Mouse (Mus musculus) MEL (cell line): ENCODE results near the gene Plpp6. TPM values are rescaled to one million over a fixed set of nuclear protein-coding genes. Genes with fewer than 3 reads are reported as not detected.

Experiments used
- DNase-seq: peaks from one replicate; pipeline ENCODE4 v3.0.0; 2011; ENCODE audit warnings: low read depth, low spot score
- H3K27ac ChIP-seq: 2 replicates; pipeline ENCODE4 v1.5.1; 2012; ENCODE audit warnings: low read depth, mild to moderate bottlenecking, control low read depth, low read length, moderate library complexity; ENCODE audit not compliant: control insufficient read depth
- H3K27me3 ChIP-seq, 2 experiments: fragments of 150-350 bp in 1 of 2; sonication (generic) in 1 of 2; 2 replicates each; pipeline ENCODE4 v1.6.1; 2012; ENCODE audit warnings: low read length in 2 of 2, mild to moderate bottlenecking in 2 of 2, improper control_type of control experiment in 1 of 2, moderate library complexity in 1 of 2; ENCODE audit not compliant: insufficient read depth in 2 of 2, control insufficient read depth in 1 of 2
- H3K36me3 ChIP-seq, 2 experiments: 2 replicates each; pipeline ENCODE4 v1.6.1; 2012 to 2014; ENCODE audit warnings: low read length in 2 of 2, improper control_type of control experiment in 1 of 2, inconsistent platforms in 1 of 2, mild to moderate bottlenecking in 1 of 2; ENCODE audit not compliant: insufficient read depth in 2 of 2, control insufficient read depth in 1 of 2
- H3K4me1 ChIP-seq, 2 experiments: fragments of 150-350 bp in 1 of 2; sonication (generic) in 1 of 2; 2 replicates each; pipeline ENCODE4 v1.6.1; 2012; ENCODE audit warnings: low read length in 2 of 2, improper control_type of control experiment in 1 of 2, mild to moderate bottlenecking in 1 of 2; ENCODE audit not compliant: insufficient read depth in 2 of 2, control insufficient read depth in 1 of 2
- H3K4me3 ChIP-seq, 2 experiments: fragments of 150-350 bp in 1 of 2; sonication (generic) in 1 of 2; 2 replicates each; pipeline ENCODE4 v1.5.1; 2012; ENCODE audit warnings: low read depth in 2 of 2, low read length in 2 of 2, mild to moderate bottlenecking in 2 of 2, moderate library complexity in 2 of 2, control low read depth in 1 of 2, improper control_type of control experiment in 1 of 2; ENCODE audit not compliant: control insufficient read depth in 1 of 2, insufficient read depth in 1 of 2
- H3K79me2 ChIP-seq: 2 replicates; pipeline ENCODE4 v1.6.1; 2012; ENCODE audit warnings: mild to moderate bottlenecking, low read length, moderate library complexity; ENCODE audit not compliant: control insufficient read depth, poor library complexity, insufficient read depth
- H3K9ac ChIP-seq: 2 replicates; pipeline ENCODE4 v1.6.1; 2012; ENCODE audit warnings: low read depth, mild to moderate bottlenecking, control low read depth, low read length, moderate library complexity; ENCODE audit not compliant: control insufficient read depth, poor library complexity, severe bottlenecking
- H3K9me3 ChIP-seq: fragments of 150-350 bp; sonication (generic); replicated peaks from 2 replicates; pipeline ENCODE4 v1.6.1; 2012; ENCODE audit warnings: mild to moderate bottlenecking, low read length, improper control_type of control experiment, moderate library complexity; ENCODE audit not compliant: insufficient read depth
- BHLHE40 ChIP-seq: IDR thresholded peaks from 2 replicates; pipeline ENCODE4 v1.6.1; 2012; ENCODE audit warnings: low read depth, mild to moderate bottlenecking, inconsistent platforms, low read length, improper control_type of control experiment, borderline replicate concordance
- CHD2 ChIP-seq: IDR thresholded peaks from 2 replicates; pipeline ENCODE4 v1.6.1; 2011; ENCODE audit warnings: low read length, improper control_type of control experiment
- E2F4 ChIP-seq: IDR thresholded peaks from 2 replicates; pipeline ENCODE4 v1.6.1; 2011; ENCODE audit warnings: low read depth, low read length, improper control_type of control experiment, borderline replicate concordance
- ELF1 ChIP-seq: IDR thresholded peaks from 2 replicates; pipeline ENCODE4 v1.6.1; 2014; ENCODE audit warnings: low read depth, mild to moderate bottlenecking, inconsistent platforms, low read length, improper control_type of control experiment, moderate library complexity
- GABPA ChIP-seq: IDR thresholded peaks from 2 replicates; pipeline ENCODE4 v1.6.1; 2012; ENCODE audit warnings: low read depth, mild to moderate bottlenecking, inconsistent platforms, low read length, improper control_type of control experiment, moderate library complexity
- GATA1 ChIP-seq: IDR thresholded peaks from 2 replicates; pipeline ENCODE4 v1.6.1; 2011; ENCODE audit warnings: low read depth, low read length, improper control_type of control experiment
- HCFC1 ChIP-seq: IDR thresholded peaks from 2 replicates; pipeline ENCODE4 v1.6.1; 2012; ENCODE audit warnings: low read depth, mild to moderate bottlenecking, inconsistent platforms, low read length, improper control_type of control experiment, moderate library complexity
- KAT2A ChIP-seq: conservative IDR thresholded peaks from 2 replicates; pipeline ENCODE4 v1.6.1; 2012; ENCODE audit warnings: low read depth, low read length, improper control_type of control experiment, inconsistent platforms
- MAX ChIP-seq: IDR thresholded peaks from 2 replicates; pipeline ENCODE4 v1.6.1; 2011; ENCODE audit warnings: low read length, improper control_type of control experiment
- MAZ ChIP-seq: IDR thresholded peaks from 2 replicates; pipeline ENCODE4 v1.6.1; 2012; ENCODE audit warnings: low read depth, mild to moderate bottlenecking, inconsistent platforms, low read length, improper control_type of control experiment
- MEF2A ChIP-seq: IDR thresholded peaks from 2 replicates; pipeline ENCODE4 v1.6.1; 2014; ENCODE audit warnings: low read depth, mild to moderate bottlenecking, inconsistent platforms, low read length, improper control_type of control experiment; ENCODE audit not compliant: poor library complexity, insufficient replicate concordance, severe bottlenecking; ENCODE audit errors: extremely low read depth
- MXI1 ChIP-seq: IDR thresholded peaks from 2 replicates; pipeline ENCODE4 v1.6.1; 2011; ENCODE audit warnings: mild to moderate bottlenecking, low read depth, low read length, improper control_type of control experiment
- MYC ChIP-seq: IDR thresholded peaks from 2 replicates; pipeline ENCODE4 v1.6.1; 2011; ENCODE audit warnings: low read depth, mild to moderate bottlenecking, low read length, improper control_type of control experiment, moderate library complexity
- NRF1 ChIP-seq: IDR thresholded peaks from 2 replicates; pipeline ENCODE4 v1.6.1; 2014; ENCODE audit warnings: low read depth, mild to moderate bottlenecking, inconsistent platforms, low read length, improper control_type of control experiment, moderate library complexity; ENCODE audit not compliant: poor library complexity, insufficient read depth, severe bottlenecking
- POLR2AphosphoS2 ChIP-seq: IDR thresholded peaks from 2 replicates; pipeline ENCODE4 v1.6.1; 2011; ENCODE audit warnings: low read length, improper control_type of control experiment
- POLR2AphosphoS5 ChIP-seq: IDR thresholded peaks from 2 replicates; pipeline ENCODE4 v1.6.1; 2012; ENCODE audit warnings: low read depth, borderline replicate concordance, mild to moderate bottlenecking, inconsistent platforms, low read length, moderate library complexity, mixed read lengths
- SMC3 ChIP-seq: IDR thresholded peaks from 2 replicates; pipeline ENCODE4 v1.6.1; 2011; ENCODE audit warnings: low read depth, low read length, improper control_type of control experiment
- TBP ChIP-seq: IDR thresholded peaks from 2 replicates; pipeline ENCODE4 v1.8.0; 2011; ENCODE audit warnings: low read depth, low read length, improper control_type of control experiment
- UBTF ChIP-seq: IDR thresholded peaks from 2 replicates; pipeline ENCODE4 v1.6.1; 2012; ENCODE audit warnings: low read depth, mild to moderate bottlenecking, inconsistent platforms, low read length, improper control_type of control experiment, moderate library complexity, borderline replicate concordance; ENCODE audit not compliant: insufficient read depth
- USF2 ChIP-seq, 2 experiments: IDR thresholded peaks; 2 replicates each; pipeline ENCODE4 v1.6.1; 2011 to 2012; ENCODE audit warnings: improper control_type of control experiment in 2 of 2, low read length in 2 of 2, borderline replicate concordance in 1 of 2, inconsistent platforms in 1 of 2, low read depth in 1 of 2, mild to moderate bottlenecking in 1 of 2; ENCODE audit not compliant: insufficient read depth in 1 of 2
- ZC3H11A ChIP-seq: IDR thresholded peaks from 2 replicates; pipeline ENCODE4 v1.6.1; 2012; ENCODE audit warnings: low read depth, mild to moderate bottlenecking, inconsistent platforms, low read length, improper control_type of control experiment
- ZKSCAN1 ChIP-seq: IDR thresholded peaks from 2 replicates; pipeline ENCODE4 v1.6.1; 2012; ENCODE audit warnings: low read depth, mild to moderate bottlenecking, inconsistent platforms, low read length, improper control_type of control experiment, moderate library complexity
- polyA plus RNA-seq, 2 experiments: library from polyadenylated mRNA; stranded (reverse) in 1 of 2; unstranded in 1 of 2; fragments of >175 nt in 1 of 2; fragments of >200 nt in 1 of 2; gene quantifications; 2 replicates each; pipeline versions ENCODE4 v1.2.1 to v1.2.4; 2012; ENCODE audit warnings: low replicate concordance in 2 of 2, low read depth in 1 of 2; ENCODE audit not compliant: insufficient read length in 2 of 2, insufficient read depth in 1 of 2, missing spikeins in 1 of 2
- total RNA-seq: library from RNA; depleted of rRNA; stranded (reverse); fragments of 300-350 nt; gene quantifications from 2 replicates; pipeline ENCODE4 v1.2.3, GENCODE M21; 2012

Plpp6 gene
- total and polyA plus RNA-seq, 3 experiments = 0.08 to 1.9 TPM; not detected in 1

DNA sequence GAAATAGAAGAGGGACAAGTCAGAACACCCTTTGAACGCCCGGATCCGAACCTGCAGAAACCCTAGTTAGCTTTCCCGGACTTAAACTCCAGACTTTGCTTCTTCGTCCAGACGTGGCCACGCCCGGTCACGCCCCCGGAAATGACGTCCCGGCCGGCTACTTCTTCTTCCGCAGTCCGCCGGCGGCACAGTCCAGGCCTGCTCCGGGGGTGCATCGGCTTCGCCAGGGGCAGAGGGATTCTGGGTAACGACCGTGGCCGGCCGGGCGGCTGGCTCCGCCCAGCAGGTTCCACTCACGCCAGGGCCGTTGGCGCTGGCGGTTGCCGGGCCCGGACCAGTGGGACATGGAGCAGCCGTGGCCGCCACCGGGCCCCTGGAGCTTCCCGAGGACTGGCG, 26.4 kb downstream of the Plpp6 start, which contains the start of gene Cdc37l1 (continued):
- TF ChIP-seq MEF2A = no peak
- no peak for TF ChIP-seq GATA1

DNA sequence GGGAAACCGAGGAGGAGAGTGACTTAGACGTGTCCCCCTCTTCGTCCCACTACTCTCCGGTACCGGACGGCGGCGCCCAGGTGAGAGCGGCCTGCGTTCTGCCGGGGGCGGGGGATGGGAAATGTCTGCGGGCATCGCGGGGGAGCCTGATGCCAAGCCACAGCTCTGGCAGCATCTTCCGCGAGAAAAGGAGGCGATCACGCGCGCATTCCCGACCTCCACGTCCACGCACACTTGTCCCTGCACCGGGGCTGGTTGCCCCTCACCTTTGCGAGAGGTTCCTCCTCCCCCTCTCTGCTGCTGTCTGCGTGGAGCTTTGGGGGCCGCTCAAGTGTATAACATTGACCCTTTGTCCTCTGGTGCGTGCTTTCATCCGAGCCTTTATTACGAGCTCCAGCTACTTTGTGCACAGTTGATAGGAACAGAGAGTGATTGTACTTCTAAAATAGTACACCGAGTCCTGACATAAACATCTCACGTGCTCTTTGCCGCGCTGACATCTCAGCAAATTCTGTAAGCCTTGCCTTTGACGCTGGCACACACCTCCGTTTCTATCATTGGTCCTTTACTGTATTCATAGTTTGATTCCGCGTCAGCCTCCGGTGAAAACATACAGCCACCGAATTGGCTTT, 27.0 kb downstream of the Plpp6 start:
- peak overlapping the region; percentile 69 to 96 for H3K4me3 ChIP-seq
- TF ChIP-seq KAT2A = no peak
- peak; percentile 88 for TF ChIP-seq MXI1
- no peak for TF ChIP-seq MAZ
- TF ChIP-seq TBP = no peak
- TF ChIP-seq NRF1 = no peak
- no peak for TF ChIP-seq ELF1
- TF ChIP-seq MAX = peak; percentile 94
- no peak for TF ChIP-seq E2F4
- no peak for TF ChIP-seq USF2 (IDR thresholded peaks at IDR 0.05; ENCODE audit: borderline replicate concordance in 1 of 2, insufficient read depth in 1 of 2, low read depth in 1 of 2, low read length in 2 of 2)
- TF ChIP-seq BHLHE40 = peak; percentile 77
- TF ChIP-seq ZC3H11A = no peak
- no peak for TF ChIP-seq GABPA
- peak; percentile 28; the same call in 1 of the 2 replicates for TF ChIP-seq MYC
- TF ChIP-seq, all 39 proteins: peak for 4
- H3K9ac ChIP-seq = peak overlapping the region; percentile 85
- H3K79me2 ChIP-seq = peaks cover 25% of the 10 kb centered on the region
- no peaks in the 10 kb centered on the region for H3K27me3 ChIP-seq
- peaks cover 4 to 17% of the 10 kb centered on the region in 2 experiments for H3K4me1 ChIP-seq
- H3K9me3 ChIP-seq = no peaks in the 10 kb centered on the region
- H3K27ac ChIP-seq = peak overlapping the region; percentile 51
- H3K36me3 ChIP-seq = peaks cover 5 to 13% of the 10 kb centered on the region in 2 experiments
- DNase-seq = peak; percentile 75

DNA sequence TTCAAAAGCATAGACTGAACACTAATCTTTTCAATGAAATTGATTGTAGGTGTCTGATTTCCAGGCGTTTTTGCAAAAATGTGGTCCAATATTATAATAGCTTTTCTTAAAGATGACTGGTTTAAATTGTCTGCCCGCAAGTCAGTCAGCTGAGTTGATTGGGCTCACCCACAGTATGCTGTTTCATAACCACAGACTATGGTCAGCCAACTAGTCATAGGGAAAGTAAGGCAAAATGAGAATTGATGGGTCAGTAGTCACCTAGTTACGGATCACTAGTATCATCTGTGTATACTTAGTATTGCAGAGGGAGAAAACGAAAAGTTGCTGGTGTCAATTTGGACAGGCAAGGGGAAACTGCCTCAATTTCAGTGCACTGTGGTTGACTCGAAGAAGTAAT, 27.6 kb downstream of the Plpp6 start:
- no peaks in the 10 kb centered on the region for H3K27me3 ChIP-seq
- TF ChIP-seq SMC3 = no peak
- TF ChIP-seq MAZ = no peak
- no peak for TF ChIP-seq CHD2
- TF ChIP-seq GABPA = no peak
- no peak for TF ChIP-seq POLR2AphosphoS2
- TF ChIP-seq UBTF = no peak
- TF ChIP-seq ZC3H11A = no peak
- no peak for TF ChIP-seq ZKSCAN1
- TF ChIP-seq HCFC1 = no peak
- TF ChIP-seq GATA1 = no peak
- TF ChIP-seq POLR2AphosphoS5 = no peak
- no peak for TF ChIP-seq MXI1
- peak; percentile 19 for DNase-seq
- peaks cover 25% of the 10 kb centered on the region for H3K79me2 ChIP-seq
- H3K9ac ChIP-seq = peak overlapping the region; percentile 85
- peaks cover 5 to 13% of the 10 kb centered on the region in 2 experiments for H3K36me3 ChIP-seq
- H3K4me3 ChIP-seq = peak overlapping the region; percentile 69 to 96
- peaks cover 4 to 17% of the 10 kb centered on the region in 2 experiments for H3K4me1 ChIP-seq
- H3K27ac ChIP-seq = no peak overlapping the region
- H3K9me3 ChIP-seq = no peaks in the 10 kb centered on the region
